Mouse (Mus musculus): ENCODE results near the gene Cntd1.

- TF ChIP-seq POLR2A (IDR thresholded peaks at IDR 0.05; ENCODE audit: borderline replicate concordance, control insufficient read depth, low read depth, low read length) (no peak), CTCF (IDR thresholded peaks at IDR 0.05; ENCODE audit: control insufficient read depth, insufficient read depth, low read length) (no peak)
Measured at GRCm38 (mm10) chr11:101312150-101312549, 33.3 kb downstream of the Cntd1 start.

All from bone marrow, adult 2 months (tissue).